Mouse (Mus musculus) right cerebral cortex, postnatal 4 days (tissue): ENCODE data around the gene D1Pas1.
A peak's percentile ranks its signal among the peaks of the same experiment; 100 is the strongest.

Experiments
- DNase-seq: peaks from one replicate; pipeline ENCODE4 v3.0.0-alpha.2; 2022

D1Pas1 gene

GRCm38 (mm10) chr1:186967201-186967812 lies at the start of gene D1Pas1:
Gene D1Pas1, plus strand, starts transcription at chr1:186967416.
- no peak for DNase-seq

GRCm38 (mm10) chr1:186922489-186923370 lies 44.5 kb upstream of the D1Pas1 start:
- no peak for DNase-seq

- DNase-seq: peak; percentile 47
Observed at GRCm38 (mm10) chr1:186924027-186924426, 43.2 kb upstream of the D1Pas1 start.

- DNase-seq: peak; percentile 8
Observed at GRCm38 (mm10) chr1:186925411-186925810, 41.8 kb upstream of the D1Pas1 start.

GRCm38 (mm10) chr1:186926316-186926949 lies 40.8 kb upstream of the D1Pas1 start:
- DNase-seq: no peak

GRCm38 (mm10) chr1:186926950-186927316 lies 40.3 kb upstream of the D1Pas1 start:
- DNase-seq: no peak

GRCm38 (mm10) chr1:186927494-186927893 lies 39.7 kb upstream of the D1Pas1 start:
- no peak for DNase-seq

GRCm38 (mm10) chr1:186930160-186930887 lies 36.9 kb upstream of the D1Pas1 start:
- DNase-seq: no peak

- DNase-seq: no peak
Observed at GRCm38 (mm10) chr1:186930888-186931233, 36.4 kb upstream of the D1Pas1 start.

GRCm38 (mm10) chr1:186934205-186934604 lies 33.0 kb upstream of the D1Pas1 start:
- DNase-seq: no peak

- no peak for DNase-seq
Observed at GRCm38 (mm10) chr1:186952381-186952780, 14.8 kb upstream of the D1Pas1 start.

GRCm38 (mm10) chr1:186954591-186954990 lies 12.6 kb upstream of the D1Pas1 start:
- no peak for DNase-seq

GRCm38 (mm10) chr1:186959380-186959779 lies 7.8 kb upstream of the D1Pas1 start:
- no peak for DNase-seq

GRCm38 (mm10) chr1:186964143-186964875 lies 2.9 kb upstream of the D1Pas1 start:
- no peak for DNase-seq

- no peak for DNase-seq
Observed at GRCm38 (mm10) chr1:186967926-186968325, 710 bp downstream of the D1Pas1 start.

- DNase-seq: no peak
Observed at GRCm38 (mm10) chr1:186976937-186977540, 9.8 kb downstream of the D1Pas1 start.

GRCm38 (mm10) chr1:186977801-186978200 lies 10.6 kb downstream of the D1Pas1 start:
- no peak for DNase-seq

- DNase-seq: no peak
Observed at GRCm38 (mm10) chr1:186979465-186979864, 12.2 kb downstream of the D1Pas1 start.

GRCm38 (mm10) chr1:186980503-186980902 lies 13.3 kb downstream of the D1Pas1 start:
- DNase-seq: no peak

GRCm38 (mm10) chr1:186985131-186985530 lies 17.9 kb downstream of the D1Pas1 start:
- DNase-seq: no peak

- no peak for DNase-seq
Observed at GRCm38 (mm10) chr1:186986086-186986485, 18.9 kb downstream of the D1Pas1 start.

GRCm38 (mm10) chr1:186986506-186986905 lies 19.3 kb downstream of the D1Pas1 start:
- no peak for DNase-seq
